Mouse (Mus musculus) olfactory bulb, adult 2 months (tissue): ENCODE results near the gene Plrg1. TPM values are rescaled to one million over a fixed set of nuclear protein-coding genes. Genes with fewer than 3 reads are reported as not detected.

Source experiments
- H3K27ac ChIP-seq: fragments of 200-500 bp; 2 replicates; pipeline ENCODE4 v1.5.1; 2012; ENCODE audit warnings: low read depth, low read length; ENCODE audit not compliant: insufficient read depth
- H3K4me1 ChIP-seq: fragments of 200-500 bp; 2 replicates; pipeline ENCODE4 v1.6.1; 2012; ENCODE audit warnings: low read length; ENCODE audit not compliant: control insufficient read depth, insufficient read depth
- H3K4me3 ChIP-seq: fragments of 200-500 bp; 2 replicates; pipeline ENCODE4 v1.5.1; 2012; ENCODE audit warnings: mild to moderate bottlenecking, low read depth, low read length, moderate library complexity; ENCODE audit not compliant: insufficient read depth
- CTCF ChIP-seq: fragments of 200-500 bp; IDR thresholded peaks from 2 replicates; pipeline ENCODE4 v1.5.1; 2012; ENCODE audit warnings: low read depth, mild to moderate bottlenecking, low read length, moderate library complexity; ENCODE audit not compliant: insufficient read depth
- POLR2A ChIP-seq: fragments of 200-500 bp; IDR thresholded peaks from 2 replicates; pipeline ENCODE4 v1.6.1; 2012; ENCODE audit warnings: mild to moderate bottlenecking, low read depth, low read length, moderate library complexity; ENCODE audit not compliant: insufficient read depth
- WGBS: fragments of 180-500 bp; shearing (Covaris S2); methylation state at CpG from one replicate; pipeline ENCODE4 v1.1.7; 2018; 5-methylcytosine and 5-hydroxymethylcytosine counted together
- polyA plus RNA-seq: library from polyadenylated mRNA; stranded (reverse); fragments of >200 nt; gene quantifications from 2 replicates; pipeline ENCODE4 v1.2.4, GENCODE M21; 2012; ENCODE audit warnings: low replicate concordance; ENCODE audit not compliant: missing spikeins, insufficient read depth, insufficient read length

Plrg1 gene
- polyA plus RNA-seq, 1 experiment = not detected

DNA sequence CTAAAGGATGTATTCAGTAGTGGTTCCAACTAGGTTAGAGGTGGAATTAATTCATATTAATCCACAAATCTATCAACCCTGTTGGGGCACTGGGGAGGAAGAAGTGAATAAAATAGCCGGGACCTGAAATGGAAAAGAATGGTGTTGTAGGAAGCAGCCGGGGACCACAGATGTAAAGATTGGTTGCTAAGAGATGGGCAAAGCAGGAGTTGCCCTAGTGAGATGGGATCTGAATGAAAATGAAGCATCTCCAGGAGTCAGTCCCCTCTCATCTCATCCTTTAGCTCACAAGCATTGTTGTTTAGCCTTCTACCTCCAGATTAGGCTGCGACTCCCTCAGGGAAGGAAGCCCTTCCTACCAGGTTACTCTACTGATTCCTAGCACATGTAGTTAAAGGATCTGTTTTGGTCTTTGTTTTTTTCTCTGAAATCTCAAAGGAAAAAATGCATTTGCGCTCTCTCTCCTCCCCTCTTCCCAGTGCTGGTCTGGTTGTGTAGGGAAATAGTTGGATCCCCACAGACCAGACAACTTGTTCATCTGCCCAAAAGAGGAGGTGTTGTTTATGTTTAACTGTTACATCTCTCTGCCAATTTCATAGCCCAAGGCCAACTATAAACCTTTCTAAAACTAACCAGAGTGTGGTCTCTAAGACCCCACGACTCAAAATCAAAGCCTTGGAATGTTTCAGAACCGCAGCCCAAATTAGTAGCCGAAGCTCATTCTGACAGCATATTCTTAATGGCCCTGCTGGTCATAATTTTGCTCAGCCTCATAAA lies 56.4 kb downstream of the Plrg1 start:
- no peak overlapping the region for H3K27ac ChIP-seq
- TF ChIP-seq CTCF (no peak), POLR2A (no peak)
- no peak overlapping the region for H3K4me3 ChIP-seq
- H3K4me1 ChIP-seq = no peaks in the 10 kb centered on the region
- 63% methylated on average over 7 of the region's 7 CpGs for WGBS

DNA sequence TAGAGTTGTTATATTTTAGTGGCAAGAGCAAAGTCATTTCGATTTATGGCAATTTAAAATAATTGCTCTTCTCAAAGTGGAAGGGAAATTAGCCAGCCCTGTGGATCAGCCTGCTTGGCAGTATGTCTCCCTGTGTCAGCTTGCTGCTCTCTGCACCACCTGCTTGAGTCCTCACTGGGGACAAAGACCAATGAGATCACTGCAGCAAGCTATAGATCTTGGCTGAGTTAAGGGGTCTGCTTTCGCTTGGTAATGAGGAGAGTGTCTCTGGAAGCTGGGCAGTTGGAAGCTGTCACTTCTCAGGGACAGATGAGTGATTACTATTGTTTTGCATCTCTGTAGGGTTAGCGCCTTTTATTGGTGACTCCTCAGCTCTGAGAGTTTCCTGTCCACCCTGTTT lies 57.5 kb downstream of the Plrg1 start:
- TF ChIP-seq POLR2A = no peak
- TF ChIP-seq CTCF = no peak
- Histone ChIP-seq H3K4me3 (no peak overlapping the region), H3K4me1 (no peaks in the 10 kb centered on the region), H3K27ac (no peak overlapping the region)
- WGBS = 36% methylated on average over 3 of the region's 3 CpGs

DNA sequence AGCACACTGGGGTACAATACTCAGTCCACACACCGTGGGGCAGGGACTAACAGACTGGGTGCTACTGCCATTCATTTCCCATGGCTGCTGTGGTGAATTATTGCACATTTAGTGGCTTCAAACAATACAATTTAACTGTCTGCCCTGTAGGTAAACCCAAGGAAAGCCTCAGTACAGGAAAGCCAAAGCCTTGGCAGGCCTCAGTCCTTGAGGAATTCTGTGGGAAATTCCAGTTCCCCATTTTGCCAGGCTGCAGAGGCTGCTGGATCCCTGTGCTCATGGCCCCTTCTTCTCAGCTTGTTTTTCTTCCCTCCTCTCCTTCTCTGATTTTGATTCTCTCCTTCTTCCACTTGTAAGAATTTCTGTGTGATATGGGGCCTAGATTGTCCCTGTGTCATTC lies 59.6 kb downstream of the Plrg1 start:
- WGBS = 86% methylated on average over 1 of the region's 1 CpGs
- no peak for TF ChIP-seq CTCF
- no peak for TF ChIP-seq POLR2A
- Histone ChIP-seq H3K27ac (no peak overlapping the region), H3K4me1 (no peaks in the 10 kb centered on the region), H3K4me3 (no peak overlapping the region)

DNA sequence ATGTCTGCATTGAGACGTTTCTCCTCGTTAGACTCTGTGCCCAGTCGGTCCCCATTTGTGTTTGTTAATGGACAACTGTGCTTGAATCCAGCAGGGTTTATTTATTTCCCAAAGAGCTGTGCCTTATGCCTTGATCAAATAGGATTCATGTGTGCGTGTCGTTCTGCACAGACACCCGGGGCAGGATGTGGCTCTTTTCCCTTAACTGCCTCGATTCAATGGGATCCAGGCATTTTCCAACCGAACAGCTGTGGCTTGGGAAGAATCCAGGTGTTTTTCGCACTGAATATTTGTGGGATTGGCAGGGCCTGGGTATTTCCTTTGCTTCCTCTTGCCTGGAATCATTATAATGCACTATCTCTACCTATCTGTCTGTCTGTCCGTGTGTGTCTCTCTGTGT lies 62.3 kb downstream of the Plrg1 start:
- TF ChIP-seq POLR2A (no peak), CTCF (no peak)
- Histone ChIP-seq H3K4me1 (no peaks in the 10 kb centered on the region), H3K27ac (no peak overlapping the region), H3K4me3 (no peak overlapping the region)
- WGBS = 57% methylated on average over 10 of the region's 10 CpGs

Other genes starting within 250 kb of the Plrg1 start
- gene Rbm46, start 179.0 kb upstream of the Plrg1 start, polyA plus RNA-seq = not detected in 2 replicates
- gene Lrat, start 151.5 kb upstream of the Plrg1 start, polyA plus RNA-seq = not detected in 2 replicates
- gene Fgg, start 47.8 kb upstream of the Plrg1 start, polyA plus RNA-seq = not detected in 2 replicates
- gene Fga, start 29.4 kb upstream of the Plrg1 start, polyA plus RNA-seq = not detected in 2 replicates
- not detected in 2 replicates for gene Fgb, start 5.7 kb upstream of the Plrg1 start, polyA plus RNA-seq
- gene Dchs2, start 72.4 kb downstream of the Plrg1 start, polyA plus RNA-seq = not detected in 2 replicates